Mouse (Mus musculus) limb, embryonic 10.5 days (tissue): ENCODE data around the gene Gna12. TPM values are rescaled to one million over a fixed set of nuclear protein-coding genes. Genes with fewer than 3 reads are reported as not detected.
A peak's percentile ranks its signal among the peaks of the same experiment; 100 is the strongest.

Experiments
- DNase-seq: peaks from one replicate; pipeline ENCODE4 v3.0.0-alpha.2; 2017; ENCODE audit warnings: low spot score
- H3K27ac ChIP-seq: fragments of 300-500 bp; sonication (generic); 2 replicates; pipeline ENCODE4 v1.5.1; 2016; ENCODE audit warnings: mild to moderate bottlenecking
- H3K27me3 ChIP-seq: fragments of 300-500 bp; sonication (generic); 2 replicates; pipeline ENCODE4 v1.6.1; 2016; ENCODE audit warnings: low read depth, mild to moderate bottlenecking; ENCODE audit not compliant: poor library complexity, severe bottlenecking
- H3K36me3 ChIP-seq: fragments of 300-500 bp; sonication (generic); 2 replicates; pipeline ENCODE4 v1.6.1; 2016; ENCODE audit warnings: mild to moderate bottlenecking, moderate library complexity
- H3K4me1 ChIP-seq: fragments of 300-500 bp; sonication (generic); 2 replicates; pipeline ENCODE4 v1.6.1; 2016
- H3K4me3 ChIP-seq: fragments of 300-500 bp; sonication (generic); 2 replicates; pipeline ENCODE4 v1.5.1; 2016; ENCODE audit warnings: mild to moderate bottlenecking, moderate library complexity
- H3K9me3 ChIP-seq: fragments of 300-500 bp; sonication (generic); replicated peaks from 2 replicates; pipeline ENCODE4 v1.6.1; 2016; ENCODE audit warnings: mild to moderate bottlenecking
- WGBS: fragments of 180-500 bp; shearing (Covaris S2); methylation state at CpG from one replicate; pipeline ENCODE4 v1.1.7; 2016; 5-methylcytosine and 5-hydroxymethylcytosine counted together
- polyA plus RNA-seq: library from polyadenylated mRNA; unstranded; fragments of >200 nt; fragmentation: Nextera tagmentation; extraction: Ambion mirVana; gene quantifications from 2 replicates; pipeline ENCODE4 v1.2.1, GENCODE M21; 2016

The Gna12 gene
- polyA plus RNA-seq, 1 experiment from 2014 or later: 13.4 TPM

GRCm38 (mm10) chr5:140785240-140785872 is 44.9 kb downstream of the Gna12 start:
- H3K4me1 ChIP-seq: no peaks in the 10 kb centered on the region
- no peaks in the 10 kb centered on the region for H3K27me3 ChIP-seq
- 88% methylated on average over 13 of the region's 13 CpGs for WGBS
- H3K4me3 ChIP-seq: no peak overlapping the region
- DNase-seq: no peak
- H3K9me3 ChIP-seq: no peaks in the 10 kb centered on the region
- peaks cover 51% of the 10 kb centered on the region for H3K36me3 ChIP-seq
- H3K27ac ChIP-seq: no peak overlapping the region

- Histone ChIP-seq H3K9me3 (no peaks in the 10 kb centered on the region), H3K4me3 (no peak overlapping the region), H3K27ac (no peak overlapping the region), H3K4me1 (peaks cover 2% of the 10 kb centered on the region; the same call in 1 of the 2 replicates), H3K36me3 (peaks cover 56% of the 10 kb centered on the region), H3K27me3 (no peaks in the 10 kb centered on the region)
- no peak for DNase-seq
- WGBS: 91% methylated on average over 6 of the region's 6 CpGs
Measured at GRCm38 (mm10) chr5:140784288-140784687, 45.9 kb downstream of the Gna12 start.

- H3K27ac ChIP-seq: no peak overlapping the region
- DNase-seq: no peak
- no peak overlapping the region for H3K4me3 ChIP-seq
- H3K4me1 ChIP-seq: peaks cover 8% of the 10 kb centered on the region; the same call in 1 of the 2 replicates
- H3K36me3 ChIP-seq: peaks cover 61% of the 10 kb centered on the region
- H3K9me3 ChIP-seq: no peaks in the 10 kb centered on the region
- H3K27me3 ChIP-seq: no peaks in the 10 kb centered on the region
- WGBS: 95% methylated on average over 4 of the region's 4 CpGs
Measured at GRCm38 (mm10) chr5:140783577-140783976, 46.7 kb downstream of the Gna12 start.

GRCm38 (mm10) chr5:140781886-140782572 is 48.2 kb downstream of the Gna12 start:
- H3K9me3 ChIP-seq: no peaks in the 10 kb centered on the region
- 93% methylated on average over 8 of the region's 8 CpGs for WGBS
- no peak overlapping the region for H3K4me3 ChIP-seq
- H3K27me3 ChIP-seq: no peaks in the 10 kb centered on the region
- peaks cover 75% of the 10 kb centered on the region for H3K36me3 ChIP-seq
- no peak overlapping the region for H3K27ac ChIP-seq
- DNase-seq: no peak
- H3K4me1 ChIP-seq: peaks cover 9% of the 10 kb centered on the region; the same call in 1 of the 2 replicates

GRCm38 (mm10) chr5:140781122-140781521 is 49.1 kb downstream of the Gna12 start:
- H3K4me3 ChIP-seq: no peak overlapping the region
- 90% methylated on average over 5 of the region's 5 CpGs for WGBS
- DNase-seq: no peak
- H3K36me3 ChIP-seq: peaks cover 78% of the 10 kb centered on the region
- no peak overlapping the region for H3K27ac ChIP-seq
- peaks cover 11% of the 10 kb centered on the region; the same call in 1 of the 2 replicates for H3K4me1 ChIP-seq
- H3K9me3 ChIP-seq: no peaks in the 10 kb centered on the region
- H3K27me3 ChIP-seq: no peaks in the 10 kb centered on the region

- H3K27ac ChIP-seq: peak overlapping the region; percentile 46; the same call in 1 of the 2 replicates
- no peaks in the 10 kb centered on the region for H3K9me3 ChIP-seq
- 81% methylated on average over 9 of the region's 9 CpGs for WGBS
- DNase-seq: no peak
- H3K27me3 ChIP-seq: no peaks in the 10 kb centered on the region
- H3K4me3 ChIP-seq: no peak overlapping the region
- peaks cover 56% of the 10 kb centered on the region for H3K36me3 ChIP-seq
- H3K4me1 ChIP-seq: peaks cover 19% of the 10 kb centered on the region
Measured at GRCm38 (mm10) chr5:140776968-140777367, 53.3 kb downstream of the Gna12 start.

GRCm38 (mm10) chr5:140775111-140775510 is 55.1 kb downstream of the Gna12 start:
- WGBS: 89% methylated on average over 4 of the region's 4 CpGs

GRCm38 (mm10) chr5:140772158-140772557 is 58.1 kb downstream of the Gna12 start:
- Histone ChIP-seq H3K4me1 (peaks cover 35% of the 10 kb centered on the region), H3K9me3 (no peaks in the 10 kb centered on the region), H3K36me3 (peaks cover 19% of the 10 kb centered on the region), H3K4me3 (no peak overlapping the region), H3K27ac (peak overlapping the region; percentile 51), H3K27me3 (no peaks in the 10 kb centered on the region)
- WGBS: 71% methylated on average over 7 of the region's 7 CpGs
- DNase-seq: no peak

More at GRCm38 (mm10) chr5:140775111-140775510, 55.1 kb downstream of the Gna12 start:
- Histone ChIP-seq H3K27me3 (no peaks in the 10 kb centered on the region), H3K4me3 (no peak overlapping the region), H3K27ac (no peak overlapping the region), H3K9me3 (no peaks in the 10 kb centered on the region), H3K36me3 (peaks cover 39% of the 10 kb centered on the region), H3K4me1 (peaks cover 29% of the 10 kb centered on the region)
- no peak for DNase-seq

GRCm38 (mm10) chr5:140771612-140772011 is 58.6 kb downstream of the Gna12 start:
- Histone ChIP-seq H3K9me3 (no peaks in the 10 kb centered on the region), H3K4me1 (peaks cover 32% of the 10 kb centered on the region), H3K27me3 (no peaks in the 10 kb centered on the region), H3K36me3 (peaks cover 16% of the 10 kb centered on the region), H3K4me3 (no peak overlapping the region), H3K27ac (peak overlapping the region; percentile 51)
- no peak for DNase-seq
- WGBS: 53% methylated on average over 6 of the region's 6 CpGs

- Histone ChIP-seq H3K27me3 (no peaks in the 10 kb centered on the region), H3K4me3 (no peak overlapping the region), H3K36me3 (peaks cover 11% of the 10 kb centered on the region), H3K9me3 (no peaks in the 10 kb centered on the region), H3K4me1 (peaks cover 32% of the 10 kb centered on the region), H3K27ac (peak overlapping the region; percentile 71; the same call in 1 of the 2 replicates)
- 92% methylated on average over 5 of the region's 5 CpGs for WGBS
- no peak for DNase-seq
Measured at GRCm38 (mm10) chr5:140768333-140768732, 61.9 kb downstream of the Gna12 start.

- Histone ChIP-seq H3K4me3 (no peak overlapping the region), H3K9me3 (no peaks in the 10 kb centered on the region), H3K4me1 (peaks cover 32% of the 10 kb centered on the region), H3K27ac (peak overlapping the region; percentile 71), H3K36me3 (peaks cover 10% of the 10 kb centered on the region), H3K27me3 (no peaks in the 10 kb centered on the region)
- DNase-seq: no peak
- WGBS: 68% methylated on average over 9 of the region's 9 CpGs
Measured at GRCm38 (mm10) chr5:140767704-140768141, 62.5 kb downstream of the Gna12 start.

GRCm38 (mm10) chr5:140766566-140766965 is 63.7 kb downstream of the Gna12 start:
- no peak for DNase-seq
- no peak overlapping the region for H3K27ac ChIP-seq
- H3K36me3 ChIP-seq: peaks cover 20% of the 10 kb centered on the region
- 93% methylated on average over 4 of the region's 4 CpGs for WGBS
- H3K9me3 ChIP-seq: no peaks in the 10 kb centered on the region
- no peaks in the 10 kb centered on the region for H3K27me3 ChIP-seq
- H3K4me1 ChIP-seq: peaks cover 21% of the 10 kb centered on the region
- H3K4me3 ChIP-seq: no peak overlapping the region

GRCm38 (mm10) chr5:140764921-140765613 is 65.2 kb downstream of the Gna12 start:
- H3K36me3 ChIP-seq: peaks cover 34% of the 10 kb centered on the region
- no peak for DNase-seq
- peak overlapping the region; percentile 46; the same call in 1 of the 2 replicates for H3K27ac ChIP-seq
- H3K9me3 ChIP-seq: no peaks in the 10 kb centered on the region
- no peaks in the 10 kb centered on the region for H3K27me3 ChIP-seq
- WGBS: 70% methylated on average over 6 of the region's 6 CpGs
- H3K4me1 ChIP-seq: peaks cover 15% of the 10 kb centered on the region
- no peak overlapping the region for H3K4me3 ChIP-seq
